ENCODE assay signal across 16 mouse cellular contexts in genomic region chr17:78687971-78688370, GRCm38 (mm10).
"Had no signal": no experiment of that assay in that cellular context is flagged by ENCODE, and none has a peak within 500 bp of the region (broad histone marks: within the 10 kb centered on the region; RNA-seq: fewer than 3 reads in every experiment).

No protein-coding gene starts in this region.

- H3K27me3 ChIP-seq: liver, embryonic 15.5 days; midbrain, embryonic 13.5 days; neural tube, embryonic 15.5 days had no signal

- ATAC-seq: lung, postnatal 0 days; midbrain, embryonic 13.5 days had no signal

- H3K9me3 ChIP-seq: limb, embryonic 10.5 days; liver, embryonic 15.5 days had no signal

- H3K4me2 ChIP-seq: liver, embryonic 11.5 days; liver, embryonic 15.5 days; midbrain, embryonic 13.5 days; neural tube, embryonic 15.5 days had no signal

- H3K4me1 ChIP-seq: liver, embryonic 15.5 days; midbrain, embryonic 13.5 days; neural tube, embryonic 15.5 days had no signal

- H3K27ac ChIP-seq: kidney, postnatal 0 days; left cerebral cortex, adult 2 months; limb, embryonic 10.5 days; liver, embryonic 15.5 days; macrophage; midbrain, embryonic 13.5 days; neural tube, embryonic 15.5 days had no signal

- DNase-seq: kidney, adult 9 months; kidney, postnatal 4 days; lung, adult 2 months; right cerebral cortex, adult 18-20 months; right cerebral cortex, postnatal 25 days; thymus, adult 18-20 months; thymus, postnatal 14 days had no signal

- H3K4me3 ChIP-seq: left cerebral cortex, adult 2 months; limb, embryonic 10.5 days; liver, embryonic 15.5 days; midbrain, embryonic 13.5 days; neural tube, embryonic 15.5 days had no signal

- H3K9ac ChIP-seq: liver, embryonic 15.5 days; midbrain, embryonic 13.5 days; neural tube, embryonic 15.5 days had no signal
